Mouse (Mus musculus) hindbrain, embryonic 14.5 days (tissue): ENCODE data around the gene Itpkb. TPM values are rescaled to one million over a fixed set of nuclear protein-coding genes. Genes with fewer than 3 reads are reported as not detected.

Experiments
- ATAC-seq: fragments of 200-750 bp; cut with Nextera tagmentation; 2 replicates; pipeline ENCODE4 v1.8.0; 2017; ENCODE audit warnings: moderate number of reproducible peaks, mild to moderate bottlenecking, moderate TSS enrichment, moderate library complexity; ENCODE audit not compliant: low FRiP score
- DNase-seq: peaks from one replicate; pipeline ENCODE4 v3.0.0-alpha.2; 2015; ENCODE audit warnings: low spot score
- H3K27ac ChIP-seq: fragments of 300-500 bp; sonication (generic); 2 replicates; pipeline ENCODE4 v1.5.1; 2014; ENCODE audit warnings: mild to moderate bottlenecking, moderate library complexity
- H3K27me3 ChIP-seq: fragments of 300-500 bp; sonication (generic); 2 replicates; pipeline ENCODE4 v1.6.1; 2014; ENCODE audit warnings: mild to moderate bottlenecking, low read length, mixed read lengths; ENCODE audit not compliant: control insufficient read depth, insufficient read depth
- H3K36me3 ChIP-seq: fragments of 300-500 bp; sonication (generic); replicated peaks from 2 replicates; pipeline ENCODE4 v1.6.1; 2014; ENCODE audit not compliant: control insufficient read depth, insufficient read depth
- H3K4me1 ChIP-seq: fragments of 300-500 bp; sonication (generic); replicated peaks from 2 replicates; pipeline ENCODE4 v1.6.1; 2014; ENCODE audit warnings: antibody characterized with exemption, low read length, mixed read lengths; ENCODE audit not compliant: control insufficient read depth, insufficient read depth
- H3K4me2 ChIP-seq: fragments of 300-500 bp; sonication (generic); replicated peaks from 2 replicates; pipeline ENCODE4 v1.6.1; 2014; ENCODE audit warnings: mild to moderate bottlenecking, moderate library complexity
- H3K4me3 ChIP-seq: fragments of 300-500 bp; sonication (generic); replicated peaks from 2 replicates; pipeline ENCODE4 v1.5.1; 2014; ENCODE audit warnings: mild to moderate bottlenecking, low read length
- H3K9ac ChIP-seq: fragments of 300-500 bp; sonication (generic); 2 replicates; pipeline ENCODE4 v1.6.1; 2014
- H3K9me3 ChIP-seq: fragments of 300-500 bp; sonication (generic); 2 replicates; pipeline ENCODE4 v1.6.1; 2016; ENCODE audit warnings: low read length; ENCODE audit not compliant: control insufficient read depth
- WGBS: fragments of 180-500 bp; shearing (Covaris S2); extraction: QIAGEN DNeasy Blood & Tissue Kit; methylation state at CpG from one replicate; pipeline ENCODE4 v1.1.7; 2014; 5-methylcytosine and 5-hydroxymethylcytosine counted together
- polyA plus RNA-seq: library from polyadenylated mRNA; unstranded; fragments of >200 nt; fragmentation: Nextera tagmentation; extraction: Ambion mirVana; gene quantifications from 2 replicates; pipeline ENCODE4 v1.2.1, GENCODE M21; 2014

Itpkb gene
- polyA plus RNA-seq, 1 experiment from 2014 or later, result 3.0 TPM

DNA sequence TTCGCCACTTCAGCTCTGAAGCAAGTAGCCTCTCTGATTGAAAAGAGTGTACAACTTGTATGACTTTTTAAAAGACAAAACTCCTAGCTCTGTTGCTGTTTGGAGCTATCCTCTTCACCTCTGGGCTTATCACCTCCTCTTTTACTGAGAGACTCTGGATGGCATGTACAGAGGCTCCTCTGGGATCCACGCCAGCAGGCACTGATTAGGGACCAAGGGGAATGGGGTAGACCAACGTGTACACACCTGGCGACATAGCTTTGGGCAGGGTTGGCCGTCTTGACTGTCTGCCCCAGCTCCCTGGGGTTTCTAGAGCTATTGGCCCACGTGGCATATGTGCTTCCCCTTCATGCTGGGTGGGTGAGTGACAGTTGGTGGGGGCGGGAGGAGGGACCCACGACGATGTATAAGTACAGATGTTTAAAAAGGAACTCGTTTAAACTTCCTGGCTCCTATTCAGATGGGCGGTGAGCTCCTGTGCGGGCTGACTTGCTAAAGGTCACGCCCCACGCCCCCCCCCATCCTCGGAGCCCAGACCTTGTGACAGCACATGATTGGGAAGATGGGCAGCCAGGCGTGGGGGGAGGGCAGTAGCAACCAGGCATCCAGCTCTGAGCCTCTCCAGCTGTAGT is 92.8 kb downstream of the Itpkb start:
- H3K27ac ChIP-seq, result no peak overlapping the region
- no peak overlapping the region for H3K4me3 ChIP-seq
- DNase-seq, result no peak
- ATAC-seq, result no peak
- no peak overlapping the region for H3K4me2 ChIP-seq
- H3K36me3 ChIP-seq, result no peaks in the 10 kb centered on the region
- peaks cover 15% of the 10 kb centered on the region; the same call in 1 of the 2 replicates for H3K4me1 ChIP-seq
- WGBS, result 51% methylated on average over 16 of the region's 16 CpGs
- H3K9me3 ChIP-seq, result no peaks in the 10 kb centered on the region
- no peaks in the 10 kb centered on the region for H3K27me3 ChIP-seq
- H3K9ac ChIP-seq, result no peak overlapping the region

GRCm38 (mm10) chr1:180423931-180424330 is 93.6 kb downstream of the Itpkb start:
- WGBS, result 85% methylated on average over 3 of the region's 3 CpGs
- ATAC-seq (no peak), DNase-seq (no peak)
- Histone ChIP-seq H3K27ac (no peak overlapping the region), H3K4me3 (no peak overlapping the region), H3K9me3 (no peaks in the 10 kb centered on the region), H3K4me1 (peaks cover 15% of the 10 kb centered on the region; the same call in 1 of the 2 replicates), H3K27me3 (no peaks in the 10 kb centered on the region), H3K36me3 (no peaks in the 10 kb centered on the region), H3K4me2 (no peak overlapping the region), H3K9ac (no peak overlapping the region)

- H3K27ac ChIP-seq, result no peak overlapping the region
- 91% methylated on average over 6 of the region's 6 CpGs for WGBS
- ATAC-seq, result no peak
- no peak overlapping the region for H3K9ac ChIP-seq
- H3K4me3 ChIP-seq, result no peak overlapping the region
- no peak overlapping the region for H3K4me2 ChIP-seq
- H3K4me1 ChIP-seq, result peaks cover 7% of the 10 kb centered on the region; the same call in 1 of the 2 replicates
- H3K9me3 ChIP-seq, result no peaks in the 10 kb centered on the region
- no peaks in the 10 kb centered on the region for H3K36me3 ChIP-seq
- no peak for DNase-seq
- H3K27me3 ChIP-seq, result no peaks in the 10 kb centered on the region
Measured at GRCm38 (mm10) chr1:180426405-180426804, 96.1 kb downstream of the Itpkb start.

GRCm38 (mm10) chr1:180427685-180428084 is 97.4 kb downstream of the Itpkb start:
- H3K9ac ChIP-seq, result no peak overlapping the region
- H3K4me1 ChIP-seq, result peaks cover 3% of the 10 kb centered on the region; the same call in 1 of the 2 replicates
- ATAC-seq (no peak), DNase-seq (no peak)
- no peak overlapping the region for H3K4me3 ChIP-seq
- WGBS, result 57% methylated on average over 10 of the region's 10 CpGs
- no peak overlapping the region for H3K27ac ChIP-seq
- no peaks in the 10 kb centered on the region for H3K27me3 ChIP-seq
- H3K9me3 ChIP-seq, result no peaks in the 10 kb centered on the region
- no peak overlapping the region for H3K4me2 ChIP-seq
- H3K36me3 ChIP-seq, result no peaks in the 10 kb centered on the region

GRCm38 (mm10) chr1:180428101-180428712 is 97.9 kb downstream of the Itpkb start:
- ATAC-seq, result no peak
- peaks cover 8% of the 10 kb centered on the region for H3K4me1 ChIP-seq

GRCm38 (mm10) chr1:180428871-180429270 is 98.6 kb downstream of the Itpkb start:
- Histone ChIP-seq H3K27ac (no peak overlapping the region), H3K9me3 (no peaks in the 10 kb centered on the region), H3K4me3 (no peak overlapping the region), H3K36me3 (no peaks in the 10 kb centered on the region), H3K27me3 (no peaks in the 10 kb centered on the region), H3K9ac (no peak overlapping the region), H3K4me2 (no peak overlapping the region), H3K4me1 (peaks cover 13% of the 10 kb centered on the region)
- WGBS, result 78% methylated on average over 8 of the region's 8 CpGs
- no peak for DNase-seq
- ATAC-seq, result no peak

More at GRCm38 (mm10) chr1:180428101-180428712, 97.9 kb downstream of the Itpkb start:
- Histone ChIP-seq H3K36me3 (no peaks in the 10 kb centered on the region), H3K4me3 (no peak overlapping the region), H3K27ac (no peak overlapping the region), H3K9ac (no peak overlapping the region), H3K4me2 (no peak overlapping the region), H3K27me3 (no peaks in the 10 kb centered on the region), H3K9me3 (no peaks in the 10 kb centered on the region)
- WGBS, result 33% methylated on average over 9 of the region's 9 CpGs
- peak; percentile 83 for DNase-seq

- Histone ChIP-seq H3K36me3 (no peaks in the 10 kb centered on the region), H3K27me3 (no peaks in the 10 kb centered on the region), H3K4me3 (no peak overlapping the region), H3K4me2 (no peak overlapping the region), H3K9me3 (no peaks in the 10 kb centered on the region), H3K27ac (no peak overlapping the region), H3K9ac (no peak overlapping the region), H3K4me1 (peaks cover 13% of the 10 kb centered on the region)
- DNase-seq (no peak), ATAC-seq (no peak)
- 80% methylated on average over 5 of the region's 5 CpGs for WGBS
Measured at GRCm38 (mm10) chr1:180429819-180430218, 99.5 kb downstream of the Itpkb start.

DNA sequence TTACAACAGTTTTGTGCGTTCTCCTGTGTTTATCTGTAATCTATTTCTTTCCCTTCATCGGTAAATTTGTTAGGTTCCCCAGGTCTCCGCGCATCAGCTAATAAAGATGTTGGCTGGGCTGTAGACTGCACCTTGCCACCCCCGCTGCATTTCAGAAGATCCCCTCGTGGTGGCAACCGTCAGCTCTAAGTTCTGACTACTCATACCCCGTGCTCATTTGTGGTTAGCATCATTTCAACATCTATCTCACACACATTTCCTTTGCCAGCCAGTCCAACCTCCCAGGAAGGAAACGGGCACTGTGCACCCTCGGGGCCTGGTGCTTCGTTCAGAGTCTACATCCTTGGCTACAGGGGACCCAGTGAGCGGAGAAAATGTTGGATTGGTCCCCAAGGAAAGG is 101.5 kb downstream of the Itpkb start:
- H3K9ac ChIP-seq, result no peak overlapping the region
- H3K4me2 ChIP-seq, result no peak overlapping the region
- H3K27ac ChIP-seq, result no peak overlapping the region
- 68% methylated on average over 12 of the region's 12 CpGs for WGBS
- DNase-seq (no peak), ATAC-seq (no peak)
- no peaks in the 10 kb centered on the region for H3K27me3 ChIP-seq
- no peak overlapping the region for H3K4me3 ChIP-seq
- H3K36me3 ChIP-seq, result no peaks in the 10 kb centered on the region
- peaks cover 13% of the 10 kb centered on the region for H3K4me1 ChIP-seq
- H3K9me3 ChIP-seq, result no peaks in the 10 kb centered on the region

- Histone ChIP-seq H3K27me3 (no peaks in the 10 kb centered on the region), H3K27ac (peak overlapping the region; percentile 67), H3K4me2 (peak overlapping the region; percentile 73), H3K9me3 (no peaks in the 10 kb centered on the region), H3K4me1 (peaks cover 13% of the 10 kb centered on the region), H3K4me3 (peak overlapping the region; percentile 32), H3K9ac (peak overlapping the region; percentile 64), H3K36me3 (no peaks in the 10 kb centered on the region)
- under 1% methylated on average over 16 of the region's 16 CpGs for WGBS
- DNase-seq (peak; percentile 52), ATAC-seq (peak; percentile 29; the same call in 1 of the 2 replicates)
Measured at GRCm38 (mm10) chr1:180433098-180433538, 102.8 kb downstream of the Itpkb start.
